Mouse (Mus musculus) heart, adult 2 months (tissue): ENCODE data around the gene Herc4.

Experiments used
- CTCF ChIP-seq: fragments of 200-600 bp; IDR thresholded peaks from 2 replicates; pipeline ENCODE4 v1.8.1; 2022; ENCODE audit warnings: antibody characterized with exemption, mild to moderate bottlenecking, moderate library complexity
- EP300 ChIP-seq: fragments of 200-500 bp; IDR thresholded peaks from 2 replicates; pipeline ENCODE4 v1.6.1; 2011; ENCODE audit warnings: low read depth, low read length, control low read depth; ENCODE audit not compliant: insufficient read depth
- POLR2A ChIP-seq: fragments of 200-500 bp; IDR thresholded peaks from 2 replicates; pipeline ENCODE4 v1.6.1; 2011; ENCODE audit warnings: mild to moderate bottlenecking, low read depth, low read length, control low read depth; ENCODE audit not compliant: insufficient read depth

- TF ChIP-seq EP300 (no peak), CTCF (no peak), POLR2A (no peak)
Observed at GRCm38 (mm10) chr10:63279851-63280250, 36.2 kb downstream of the Herc4 start.
